Mouse (Mus musculus) kidney, embryonic 16.5 days (tissue): Measurements from ENCODE around the gene Arid3c. TPM values are rescaled to one million over a fixed set of nuclear protein-coding genes. Genes with fewer than 3 reads are reported as not detected.
A peak's percentile ranks its signal among the peaks of the same experiment; 100 is the strongest.
"Not testable (repeated sequence)": the region's sequence is repeated elsewhere in the genome, so short reads cannot be mapped to it uniquely, and the experiment has no call there.

Source experiments
- ATAC-seq: fragments of 200-750 bp; cut with Nextera tagmentation; 2 replicates; pipeline ENCODE4 v1.8.0; 2017; ENCODE audit warnings: moderate TSS enrichment; ENCODE audit not compliant: low FRiP score, low TSS enrichment
- H3K27ac ChIP-seq: fragments of 300-500 bp; sonication (generic); 2 replicates; pipeline ENCODE4 v1.5.1; 2014; ENCODE audit warnings: low read length
- H3K27me3 ChIP-seq: fragments of 300-500 bp; sonication (generic); 2 replicates; pipeline ENCODE4 v1.6.1; 2014; ENCODE audit warnings: low read length, control low read depth, mixed read lengths; ENCODE audit not compliant: insufficient read depth
- H3K36me3 ChIP-seq: fragments of 300-500 bp; sonication (generic); 2 replicates; pipeline ENCODE4 v1.6.1; 2014; ENCODE audit warnings: low read length, control low read depth, mixed read lengths; ENCODE audit not compliant: insufficient read depth
- H3K4me1 ChIP-seq: fragments of 300-500 bp; sonication (generic); 2 replicates; pipeline ENCODE4 v1.6.1; 2014; ENCODE audit warnings: low read length, control low read depth, mixed read lengths; ENCODE audit not compliant: insufficient read depth
- H3K4me2 ChIP-seq: fragments of 300-500 bp; sonication (generic); replicated peaks from 2 replicates; pipeline ENCODE4 v1.6.1; 2014; ENCODE audit warnings: low read depth, low read length
- H3K4me3 ChIP-seq: fragments of 300-500 bp; sonication (generic); 2 replicates; pipeline ENCODE4 v1.5.1; 2014; ENCODE audit warnings: mild to moderate bottlenecking, low read length
- H3K9ac ChIP-seq: fragments of 300-500 bp; sonication (generic); replicated peaks from 2 replicates; pipeline ENCODE4 v1.6.1; 2014; ENCODE audit warnings: low read length
- H3K9me3 ChIP-seq: fragments of 300-500 bp; sonication (generic); 2 replicates; pipeline ENCODE4 v1.6.1; 2016; ENCODE audit warnings: low read length, control low read depth
- WGBS: fragments of 180-500 bp; shearing (Covaris S2); extraction: QIAGEN DNeasy Blood & Tissue Kit; methylation state at CpG from one replicate; pipeline ENCODE4 v1.1.7; 2014; 5-methylcytosine and 5-hydroxymethylcytosine counted together
- polyA plus RNA-seq: library from polyadenylated mRNA; unstranded; fragments of >200 nt; fragmentation: Nextera tagmentation; extraction: Ambion mirVana; gene quantifications from 2 replicates; pipeline ENCODE4 v1.2.1, GENCODE M21; 2015

Arid3c gene
- not detected in 2 replicates for polyA plus RNA-seq

DNA sequence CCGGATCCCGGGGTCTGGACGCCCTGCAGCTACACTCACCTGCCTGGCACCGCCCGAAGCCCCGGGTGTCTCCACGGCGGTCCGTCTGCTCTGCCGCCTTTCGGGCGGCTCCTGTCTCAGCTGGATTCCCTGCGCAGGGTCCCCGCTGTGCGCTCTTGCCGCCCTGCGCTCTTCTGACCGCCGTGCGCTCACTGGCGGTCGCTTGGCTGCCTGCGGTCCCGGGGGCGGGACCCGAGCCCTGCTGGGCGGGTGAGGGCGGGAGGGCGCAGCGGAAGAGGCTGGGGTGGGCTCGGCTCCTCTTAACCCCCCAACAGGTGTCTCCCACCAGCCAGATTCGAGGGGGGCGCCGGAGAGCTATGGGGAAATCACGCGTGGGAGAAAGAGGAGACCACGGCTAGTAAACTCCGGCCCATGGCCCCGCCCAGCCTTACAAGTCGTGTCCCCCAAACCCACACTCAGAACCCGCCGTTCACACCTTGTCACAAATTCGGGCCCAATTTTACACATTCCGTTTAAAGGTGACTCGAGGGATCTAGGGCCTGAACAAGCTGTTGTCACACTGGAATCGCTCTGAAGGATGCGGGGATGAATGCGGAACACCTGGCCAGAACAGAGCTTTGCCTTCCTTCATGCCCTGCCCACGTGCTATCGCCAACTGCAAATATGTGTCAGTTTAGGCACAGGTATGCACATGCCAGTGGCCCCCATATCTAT lies at the start of gene Arid3c:
TSS of gene Arid3c (minus strand) at position 91 of the 714 bp plus-strand sequence.
- WGBS = 1% methylated on average over 50 of the region's 50 CpGs

DNA sequence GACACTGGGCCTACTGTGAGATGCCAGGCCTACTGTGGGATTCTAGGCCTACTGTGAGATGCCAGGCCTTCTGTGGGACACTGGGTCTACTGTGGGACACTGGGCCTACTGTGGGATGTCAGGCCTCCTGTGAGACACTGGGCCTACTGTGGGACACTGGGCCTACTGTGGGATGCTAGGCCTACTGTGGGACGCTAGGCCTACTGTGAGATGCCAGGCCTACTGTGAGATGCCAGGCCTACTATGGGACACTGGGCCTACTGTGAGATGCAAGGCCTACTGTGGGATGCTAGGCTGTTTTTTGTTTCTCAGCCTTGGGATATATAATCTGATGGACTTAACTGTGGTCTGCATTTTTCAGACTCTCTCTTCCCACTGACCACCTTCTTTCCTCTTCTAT lies 44.9 kb upstream of the Arid3c start:
- H3K4me1 ChIP-seq, ATAC-seq, H3K36me3 ChIP-seq, H3K27ac ChIP-seq, H3K27me3 ChIP-seq, H3K9ac ChIP-seq, H3K9me3 ChIP-seq, H3K4me3 ChIP-seq, H3K4me2 ChIP-seq: not testable (repeated sequence)
- 93% methylated on average over 1 of the region's 1 CpGs for WGBS

More for the DNA sequence above, at the start of gene Arid3c:
- Histone ChIP-seq H3K9me3 (no peaks in the 10 kb centered on the region), H3K36me3 (no peaks in the 10 kb centered on the region), H3K27ac (no peak within 1 kb of the TSS), H3K9ac (0 out of 2 replicates have a peak within 1 kb of the TSS, but pooled peaks have one; percentile 26), H3K27me3 (peaks cover 71% of the 10 kb centered on the region), H3K4me1 (peaks cover 13% of the 10 kb centered on the region; the same call in 1 of the 2 replicates), H3K4me3 (peak within 1 kb of the TSS; percentile 45), H3K4me2 (peak within 1 kb of the TSS; percentile 80)
- ATAC-seq = no peak

DNA sequence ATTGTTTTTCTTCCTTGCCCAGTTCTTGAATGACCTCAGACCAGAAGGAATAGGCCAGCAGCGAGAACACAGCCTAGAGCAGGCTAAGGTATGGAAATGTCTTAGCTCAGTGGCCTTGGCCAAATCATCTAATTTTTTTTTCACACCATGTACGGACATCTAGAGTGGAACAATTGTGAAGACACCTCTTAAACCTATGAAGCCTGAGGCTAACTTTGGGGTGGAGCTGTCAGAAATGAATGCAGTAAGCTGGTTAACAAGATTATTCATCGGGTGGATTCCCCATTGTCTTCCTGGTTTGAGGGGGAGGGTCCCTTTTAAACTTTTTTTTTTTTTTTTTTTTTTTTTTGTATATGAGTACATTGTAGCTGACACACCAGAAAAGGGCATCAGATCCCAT lies 43.6 kb upstream of the Arid3c start:
- 73% methylated on average over 3 of the region's 3 CpGs for WGBS
- not testable (repeated sequence) for H3K36me3 ChIP-seq, H3K9ac ChIP-seq, H3K27me3 ChIP-seq, H3K4me1 ChIP-seq, ATAC-seq, H3K9me3 ChIP-seq
- Histone ChIP-seq H3K27ac (0 out of 2 replicates have a peak overlapping the region, but pooled peaks have one; percentile 43), H3K4me3 (peak overlapping the region; percentile 44; the same call in 1 of the 2 replicates), H3K4me2 (peak overlapping the region; percentile 46)

DNA sequence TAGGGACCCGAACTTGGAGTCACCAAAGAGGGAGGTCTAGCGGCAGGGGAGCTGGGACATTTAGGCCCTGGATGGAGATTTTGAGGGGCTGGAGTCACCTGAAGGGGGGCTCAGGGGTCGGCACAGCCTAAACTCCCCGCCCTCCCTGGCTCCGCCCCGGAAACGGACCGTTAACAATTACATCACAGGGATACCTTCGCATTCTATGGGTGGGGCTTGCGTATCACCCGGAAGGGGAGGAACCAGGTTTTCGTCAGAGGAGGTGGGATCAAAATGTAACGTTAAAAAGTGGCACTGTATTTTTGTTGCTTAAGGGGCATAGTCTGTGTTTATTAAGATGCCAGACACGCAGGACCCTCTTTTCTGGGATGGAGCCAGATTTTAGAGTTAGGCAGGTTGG lies 43.1 kb upstream of the Arid3c start, which contains the start of gene Ccl27a:
TSS of gene Ccl27a (minus strand) at position 246 of the 400 bp plus-strand sequence.
- H3K4me2 ChIP-seq = peak within 1 kb of the TSS; percentile 46
- not testable (repeated sequence) for H3K27me3 ChIP-seq, ATAC-seq, H3K4me1 ChIP-seq, H3K9me3 ChIP-seq, H3K36me3 ChIP-seq
- WGBS = 3% methylated on average over 12 of the region's 14 CpGs
- peak within 1 kb of the TSS; percentile 43; the same call in 1 of the 2 replicates for H3K27ac ChIP-seq
- H3K9ac ChIP-seq = 0 out of 2 replicates have a peak within 1 kb of the TSS, but pooled peaks have one; percentile 31
- peak within 1 kb of the TSS; percentile 44 for H3K4me3 ChIP-seq

DNA sequence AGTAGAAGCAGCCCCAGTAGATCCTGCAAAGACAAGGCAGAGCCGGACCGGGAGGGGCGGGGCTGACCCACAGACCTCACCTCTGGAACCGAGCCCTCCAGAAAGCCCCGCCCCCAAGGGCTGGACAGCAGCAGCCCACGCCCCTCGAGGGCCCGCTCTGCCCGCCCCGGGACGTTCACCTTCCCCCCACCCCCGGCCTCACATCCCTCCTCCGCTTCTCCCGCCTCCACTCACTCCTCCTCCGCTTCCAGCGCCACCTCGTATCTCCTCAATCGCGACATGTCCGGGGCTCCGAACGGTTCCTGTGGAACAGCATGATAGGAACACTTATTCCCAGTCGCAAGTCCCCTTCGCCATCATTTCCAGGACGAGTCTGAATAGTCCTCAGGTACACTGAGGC lies 42.6 kb upstream of the Arid3c start:
- H3K4me1 ChIP-seq, H3K27ac ChIP-seq, ATAC-seq, H3K27me3 ChIP-seq, H3K36me3 ChIP-seq, H3K9ac ChIP-seq, H3K9me3 ChIP-seq: not testable (repeated sequence)
- H3K4me3 ChIP-seq = peak overlapping the region; percentile 44
- WGBS = 1% methylated on average over 16 of the region's 25 CpGs
- H3K4me2 ChIP-seq = peak overlapping the region; percentile 40; the same call in 1 of the 2 replicates

DNA sequence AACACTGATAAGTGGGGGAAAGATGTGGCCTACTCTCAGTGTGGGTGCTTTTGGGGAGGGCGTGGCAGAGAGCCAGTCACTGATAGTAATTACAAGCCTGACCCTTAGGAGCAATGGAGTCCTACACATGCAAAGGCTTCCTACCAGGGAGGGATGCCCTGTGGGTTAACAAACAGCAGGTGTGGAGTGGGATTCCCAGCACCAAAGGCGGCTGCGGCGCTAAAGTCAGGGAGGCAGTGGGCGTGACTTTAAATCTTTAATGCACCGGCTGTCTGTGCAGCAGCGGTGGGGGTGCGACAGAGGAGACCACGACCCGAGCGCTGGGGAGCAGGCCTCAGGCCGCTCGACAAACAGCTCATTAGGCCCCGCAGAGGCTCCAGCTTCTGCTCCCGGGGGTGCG lies 42.0 kb upstream of the Arid3c start:
- Histone ChIP-seq H3K4me3 (peak overlapping the region; percentile 30), H3K4me2 (peak overlapping the region; percentile 46), H3K27ac (peak overlapping the region; percentile 43; the same call in 1 of the 2 replicates), H3K9ac (0 out of 2 replicates have a peak overlapping the region, but pooled peaks have one; percentile 31)
- not testable (repeated sequence) for ATAC-seq, H3K9me3 ChIP-seq, H3K27me3 ChIP-seq, H3K36me3 ChIP-seq, H3K4me1 ChIP-seq
- WGBS = 1% methylated on average over 5 of the region's 16 CpGs

DNA sequence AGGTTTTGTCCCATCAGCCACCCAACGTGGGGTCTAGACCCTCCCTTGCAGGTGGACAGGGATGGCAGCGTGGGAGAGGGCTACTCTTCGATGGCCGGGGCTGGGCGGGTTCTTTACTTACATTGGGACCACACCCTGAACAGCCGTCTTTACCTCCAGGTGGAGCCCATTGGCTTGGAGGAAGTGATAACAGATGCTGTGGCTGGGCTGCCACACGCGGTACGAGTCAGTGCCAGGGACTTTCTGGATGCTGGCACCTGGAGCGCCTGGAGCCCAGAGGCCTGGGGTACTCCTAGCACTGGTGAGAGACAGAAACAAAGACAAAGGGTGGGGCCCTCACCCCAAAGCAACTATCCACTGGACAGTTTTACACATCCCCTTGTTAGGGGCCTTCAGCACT lies 36.4 kb upstream of the Arid3c start:
- H3K4me1 ChIP-seq, ATAC-seq, H3K27me3 ChIP-seq, H3K27ac ChIP-seq, H3K4me2 ChIP-seq, H3K4me3 ChIP-seq, H3K9ac ChIP-seq, H3K36me3 ChIP-seq, H3K9me3 ChIP-seq: not testable (repeated sequence)
- 82% methylated on average over 10 of the region's 10 CpGs for WGBS

DNA sequence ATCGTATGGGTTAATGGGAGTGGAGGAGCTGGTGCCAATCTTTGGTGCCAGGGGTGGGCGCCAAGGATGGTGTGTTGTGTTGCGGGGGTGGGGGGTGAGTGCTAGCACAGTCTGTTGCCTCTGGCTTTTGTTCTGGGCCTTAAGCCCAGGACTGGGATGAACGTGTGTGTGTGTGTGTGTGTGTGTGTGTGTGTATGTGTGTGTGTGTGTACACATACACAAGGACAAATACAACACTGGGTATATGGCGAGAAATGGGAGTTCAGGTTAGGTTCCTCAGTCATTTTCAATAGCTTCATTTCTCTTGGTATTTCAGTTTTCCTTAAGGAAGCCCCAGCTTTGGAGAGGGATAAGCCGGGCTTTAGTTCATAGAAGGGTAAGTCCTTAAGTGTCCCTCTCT lies 32.2 kb upstream of the Arid3c start:
- not testable (repeated sequence) for H3K27ac ChIP-seq, ATAC-seq
- H3K4me2 ChIP-seq = peak overlapping the region; percentile 65; the same call in 1 of the 2 replicates

DNA sequence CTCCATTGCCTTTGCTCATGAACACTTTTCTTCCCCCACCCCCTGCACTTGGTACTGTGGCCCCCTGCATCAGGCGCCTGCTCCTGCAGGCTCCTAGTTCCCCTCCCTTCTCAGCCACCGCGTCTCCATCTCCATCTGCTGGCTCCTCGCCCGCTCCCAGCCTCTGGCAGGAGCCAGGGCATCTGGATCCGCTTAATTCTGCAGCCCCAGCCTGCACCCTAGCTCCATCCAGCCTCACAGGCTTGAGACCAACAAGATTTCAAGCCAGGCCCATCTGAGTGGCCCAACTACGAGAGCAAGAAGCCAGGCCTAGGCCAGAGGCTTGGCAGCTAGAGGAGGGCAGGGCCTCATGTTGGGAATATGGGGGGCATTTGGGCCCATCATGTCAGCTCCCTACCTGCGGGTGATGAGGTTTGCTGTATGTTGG lies 31.8 kb upstream of the Arid3c start:
- peaks cover 37% of the 10 kb centered on the region for H3K4me1 ChIP-seq
- peak overlapping the region; percentile 52 for H3K4me3 ChIP-seq
- H3K27ac ChIP-seq = peak overlapping the region; percentile 92
- not testable (repeated sequence) for H3K27me3 ChIP-seq, H3K9me3 ChIP-seq, H3K36me3 ChIP-seq, ATAC-seq
- 34% methylated on average over 8 of the region's 8 CpGs for WGBS
- peak overlapping the region; percentile 65 for H3K4me2 ChIP-seq
- H3K9ac ChIP-seq = peak overlapping the region; percentile 71

More for the DNA sequence above, 32.2 kb upstream of the Arid3c start:
- H3K27me3 ChIP-seq, H3K9ac ChIP-seq, H3K4me3 ChIP-seq, H3K36me3 ChIP-seq, H3K9me3 ChIP-seq: not testable (repeated sequence)
- H3K4me1 ChIP-seq = peaks cover 32% of the 10 kb centered on the region
- 81% methylated on average over 3 of the region's 6 CpGs for WGBS

DNA sequence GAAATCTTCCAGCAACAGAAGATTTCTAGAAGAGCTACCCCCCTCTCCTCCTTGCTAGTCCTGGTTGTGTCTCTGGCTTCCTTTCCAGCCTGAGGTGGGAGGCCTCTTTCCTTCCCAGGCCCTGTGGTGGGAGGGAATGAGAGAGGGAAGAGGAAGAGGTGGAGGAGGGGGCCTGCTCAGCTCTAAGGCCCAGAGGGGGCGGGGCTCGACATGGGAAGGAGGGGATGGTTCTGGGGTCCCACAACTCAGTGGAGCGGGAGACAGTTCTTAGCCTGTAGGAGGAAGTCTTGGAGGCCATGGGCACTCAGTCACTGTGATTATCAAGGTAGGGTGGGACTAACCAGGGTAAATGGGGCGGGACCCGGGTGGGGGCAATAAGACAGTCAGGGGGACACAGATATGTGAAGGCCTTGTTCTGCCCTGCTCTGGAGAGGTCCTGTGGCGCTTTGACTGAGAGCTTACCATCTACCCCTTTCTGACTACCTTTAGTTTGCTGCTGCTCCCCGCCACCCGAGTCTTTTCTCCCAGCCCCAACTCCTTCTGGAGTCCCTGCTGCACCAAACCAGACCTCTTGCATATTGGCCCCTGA lies 31.3 kb upstream of the Arid3c start:
- WGBS = 31% methylated on average over 8 of the region's 8 CpGs
- Histone ChIP-seq H3K9me3 (no peaks in the 10 kb centered on the region), H3K36me3 (no peaks in the 10 kb centered on the region), H3K4me3 (peak overlapping the region; percentile 52), H3K27ac (peak overlapping the region; percentile 92), H3K27me3 (no peaks in the 10 kb centered on the region), H3K9ac (peak overlapping the region; percentile 71), H3K4me1 (peaks cover 38% of the 10 kb centered on the region), H3K4me2 (peak overlapping the region; percentile 65)
- ATAC-seq = peak; percentile 60
